Mouse (Mus musculus) kidney, adult 9 months (tissue): ENCODE data around the gene Cyp27b1.

ENCODE experiments used
- DNase-seq: peaks from one replicate; pipeline ENCODE4 v3.0.0; 2022

Cyp27b1 gene

DNA sequence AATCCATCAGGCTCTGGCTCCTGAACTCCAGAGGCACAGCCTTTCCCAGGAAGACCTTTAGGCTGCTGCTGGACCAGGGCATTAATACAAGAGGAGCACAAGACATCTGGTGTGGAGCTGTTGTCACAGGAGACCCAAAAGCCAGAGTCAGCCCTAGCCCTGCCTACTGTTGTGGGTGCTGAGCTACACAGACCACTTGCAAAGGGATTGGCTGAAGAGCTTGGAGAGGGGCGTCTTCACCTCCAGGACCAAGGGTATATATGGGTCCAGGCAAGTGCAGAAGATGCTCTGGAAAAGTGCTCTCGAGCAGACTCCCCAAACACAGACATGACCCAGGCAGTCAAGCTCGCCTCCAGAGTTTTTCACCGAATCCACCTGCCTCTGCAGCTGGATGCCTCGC lies at the start of gene Cyp27b1:
Cyp27b1 (plus strand) TSS at position 297 of the 400 bp plus-strand sequence.
- DNase-seq, result no peak

DNA sequence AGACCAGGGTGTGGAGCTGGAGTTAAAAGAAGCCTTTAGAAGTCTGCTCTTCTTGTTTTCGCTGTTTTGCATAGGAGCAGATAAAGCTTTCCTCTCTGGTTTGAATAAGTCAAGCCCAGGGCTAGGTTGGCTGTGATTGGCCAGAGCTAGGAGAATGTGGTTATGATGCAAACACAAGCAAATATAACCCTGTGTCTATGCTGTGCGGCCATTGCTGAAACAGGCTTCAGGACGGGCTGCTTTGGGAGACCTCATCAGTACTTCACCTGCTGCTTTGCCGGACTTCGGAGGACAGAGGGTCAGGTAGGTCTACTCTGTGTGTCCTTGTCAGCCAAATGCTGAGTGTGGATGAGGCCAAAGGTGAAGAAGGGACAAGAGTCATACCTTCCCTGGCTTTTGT lies 47.5 kb upstream of the Cyp27b1 start, which contains the start of gene Avil:
Avil (plus strand) TSS at position 181 of the 400 bp plus-strand sequence.
- no peak for DNase-seq

DNA sequence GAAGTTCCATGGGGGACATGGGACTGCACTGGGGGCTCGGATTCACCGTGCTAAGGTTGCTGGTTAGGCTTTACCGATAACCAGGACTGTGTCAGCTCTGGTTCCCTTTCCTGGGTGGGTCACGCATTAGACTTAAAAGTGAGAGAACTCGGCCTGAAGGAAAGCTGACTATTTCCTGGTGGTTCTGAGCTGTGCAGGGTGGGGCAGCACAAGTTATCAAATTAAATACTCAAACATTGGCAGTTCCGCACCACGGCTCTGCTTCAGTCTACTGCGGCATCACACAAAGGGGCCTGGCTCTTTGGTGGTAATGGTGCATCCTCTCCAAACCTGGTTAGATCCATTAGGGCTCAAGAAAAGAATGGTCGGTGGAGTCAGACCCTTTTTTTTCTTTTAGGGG lies 46.8 kb upstream of the Cyp27b1 start:
- DNase-seq, result no peak

DNA sequence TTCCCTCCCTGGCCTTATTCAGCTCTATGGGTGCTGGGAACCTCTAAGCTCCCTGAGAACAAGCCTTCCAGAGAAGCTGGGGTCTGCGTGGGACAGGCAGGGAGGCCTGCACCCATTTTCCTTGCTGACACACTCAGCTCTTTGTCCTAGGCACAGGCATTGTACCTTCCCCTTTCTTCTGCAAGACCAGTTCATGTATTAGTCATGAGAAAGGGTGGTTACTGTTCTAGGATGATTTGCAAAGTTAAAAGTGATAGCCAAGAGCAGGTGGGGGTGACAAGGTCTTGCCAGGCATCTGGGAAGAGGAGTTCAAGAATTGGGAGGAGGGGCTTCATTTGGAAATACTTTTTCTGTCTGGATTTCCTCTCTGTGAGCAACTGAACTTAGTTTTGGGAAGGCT lies 46.0 kb upstream of the Cyp27b1 start:
- DNase-seq, result no peak

DNA sequence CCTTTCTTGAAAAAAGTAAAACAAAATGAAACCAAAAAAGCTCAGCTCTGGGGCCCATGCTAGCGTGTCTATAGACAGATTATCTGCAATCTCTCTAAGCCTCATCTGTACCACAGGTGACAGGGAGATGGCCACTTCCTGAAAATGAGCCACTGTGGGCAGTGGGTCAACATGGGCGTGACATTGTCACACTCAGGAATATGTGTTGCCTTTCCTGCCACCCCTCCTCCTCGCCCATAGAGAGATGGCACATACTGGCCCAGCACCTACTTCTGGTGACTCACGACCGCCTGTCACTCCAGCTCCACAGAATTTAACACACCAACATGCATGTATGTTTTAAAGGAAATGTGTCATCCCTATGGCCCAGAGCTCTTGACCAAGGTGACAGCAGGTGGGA lies 45.3 kb upstream of the Cyp27b1 start:
- no peak for DNase-seq

DNA sequence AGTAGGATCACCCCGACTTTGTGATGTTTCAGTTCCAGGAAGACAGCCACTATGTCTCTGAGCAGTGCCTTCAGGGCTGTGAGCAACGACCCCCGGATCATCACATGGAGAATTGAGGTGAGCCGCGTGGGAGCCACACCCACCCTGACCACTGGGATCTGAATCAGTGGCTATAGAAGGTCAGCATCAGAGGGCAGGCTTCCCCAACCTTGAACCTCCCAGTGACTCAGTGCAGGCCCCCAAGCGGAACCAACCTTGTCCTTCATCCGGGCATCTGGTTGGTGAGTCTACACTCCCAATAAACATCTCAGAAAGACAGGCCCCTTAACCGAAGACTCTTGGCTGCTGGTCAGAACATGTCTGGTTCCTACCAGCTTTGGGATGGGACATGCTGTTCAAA lies 44.7 kb upstream of the Cyp27b1 start:
- no peak for DNase-seq

DNA sequence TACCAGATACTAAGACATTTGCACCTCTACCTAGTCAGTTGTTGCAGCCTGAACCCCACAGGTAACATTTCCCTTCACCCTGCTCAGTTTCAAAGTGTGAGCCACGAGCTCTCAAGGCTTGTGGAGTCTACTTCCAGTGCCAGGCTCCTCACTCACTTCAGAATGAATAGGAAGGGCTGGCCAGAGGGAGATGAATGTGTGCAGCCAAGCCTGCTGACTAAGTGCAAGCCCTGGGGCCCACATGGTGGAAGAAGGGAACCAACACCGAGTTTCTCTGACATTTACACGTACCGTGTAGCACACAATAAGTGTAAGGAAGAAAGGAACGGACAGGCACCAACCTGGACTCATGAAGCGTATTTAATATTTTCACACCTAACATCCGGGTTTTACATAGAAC lies 44.2 kb upstream of the Cyp27b1 start:
- DNase-seq, result no peak

DNA sequence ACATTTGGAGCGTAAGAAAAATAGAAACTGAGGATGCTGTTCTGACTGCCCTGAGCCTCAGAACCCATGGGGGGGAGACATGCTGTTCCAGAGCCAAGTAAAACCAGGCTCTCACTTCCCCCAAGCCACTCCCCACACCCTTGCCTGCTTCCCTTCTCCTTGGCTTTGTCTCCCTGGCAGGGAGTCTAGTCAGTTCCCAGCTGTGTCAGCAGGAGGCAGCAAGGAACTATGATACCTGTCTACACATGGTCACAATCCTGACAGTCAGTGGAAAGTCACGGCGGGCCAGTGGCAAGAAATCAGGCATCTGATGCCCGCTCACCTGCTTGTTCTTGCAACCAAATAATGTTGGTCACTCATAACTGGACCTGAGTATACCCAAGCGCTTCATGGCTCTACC lies 31.6 kb upstream of the Cyp27b1 start:
- DNase-seq, result peak; percentile 73

DNA sequence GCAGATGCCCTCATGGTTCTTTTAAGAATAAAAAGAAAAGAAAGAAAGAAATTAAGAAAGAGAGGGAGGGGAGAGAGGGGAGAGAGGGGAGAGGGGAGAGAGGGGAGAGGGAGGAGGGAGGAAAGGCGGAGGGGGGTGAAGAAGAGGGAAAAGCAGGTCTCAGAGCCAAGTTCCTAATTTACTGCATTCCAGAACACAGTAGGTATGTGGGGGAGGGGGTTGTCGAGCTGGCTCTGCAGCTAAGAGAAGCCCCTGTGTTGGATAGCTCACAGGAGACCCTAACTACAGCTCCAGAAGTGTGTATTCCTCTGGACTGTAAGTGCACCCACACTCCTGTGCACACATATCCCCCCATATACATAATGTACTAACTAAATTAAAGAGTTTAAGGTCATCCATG lies 31.0 kb upstream of the Cyp27b1 start:
- DNase-seq, result no peak

DNA sequence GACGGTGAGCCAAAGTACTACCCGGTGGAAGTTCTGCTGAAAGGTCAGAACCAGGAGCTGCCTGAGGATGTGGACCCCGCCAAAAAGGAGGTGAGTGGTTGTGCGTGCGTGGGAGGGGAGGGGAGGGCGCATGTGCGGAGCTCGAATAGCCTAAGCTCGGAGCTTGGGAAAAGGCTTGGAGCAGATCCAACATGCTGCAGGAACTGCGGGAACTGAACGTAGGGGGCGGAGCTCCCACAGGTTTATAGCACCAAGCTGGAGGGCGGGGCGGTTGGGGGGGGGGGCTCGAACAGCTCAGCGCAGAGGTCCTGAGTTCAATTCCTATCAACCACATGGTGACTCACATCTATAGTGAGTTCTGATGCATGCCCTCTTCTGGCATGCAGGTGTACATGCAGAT lies 29.6 kb upstream of the Cyp27b1 start:
- DNase-seq, result no peak

DNA sequence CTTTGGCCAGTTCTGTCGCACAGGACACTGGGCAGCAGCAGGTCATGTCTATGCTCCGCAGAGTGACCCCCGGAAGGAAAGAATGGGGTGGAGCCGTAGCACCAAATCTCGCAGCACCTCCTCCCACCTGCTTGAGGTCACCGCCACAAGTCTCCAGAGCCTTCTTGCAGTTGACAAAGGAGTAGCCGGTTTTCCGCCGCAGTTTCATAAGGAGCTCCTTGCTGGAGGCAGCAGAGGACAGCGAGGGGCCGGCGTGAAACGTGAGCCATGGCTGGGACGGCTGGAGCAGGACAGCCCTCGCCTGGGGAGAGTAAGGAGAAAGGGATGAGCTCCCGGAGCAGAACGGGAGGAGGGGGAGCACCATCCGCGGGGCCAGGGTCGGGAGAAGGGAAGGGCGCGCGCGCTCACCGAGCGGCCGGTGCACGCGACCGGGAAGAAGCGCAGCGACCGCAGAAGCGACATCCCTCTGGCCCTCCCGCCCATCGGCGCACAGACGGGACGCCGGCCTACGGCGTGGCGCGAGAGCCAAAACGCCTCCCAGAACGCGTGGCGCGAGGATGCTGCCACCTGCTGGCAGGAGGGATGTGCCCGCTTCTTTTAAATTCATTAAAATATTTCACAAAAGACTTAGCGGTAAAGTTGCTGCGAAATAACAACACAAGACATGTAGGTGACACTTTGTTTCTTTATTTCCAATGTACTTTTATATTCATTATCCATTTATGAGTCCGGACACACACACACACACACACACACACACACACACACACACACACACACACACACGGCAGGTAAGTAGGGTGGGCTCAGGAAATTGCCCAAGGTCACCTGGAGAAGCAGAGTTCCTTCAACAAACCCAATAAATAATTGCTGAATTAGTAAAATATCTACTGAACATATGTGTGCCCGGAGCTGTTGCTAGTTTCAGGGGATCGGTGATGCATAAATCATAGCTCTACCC lies 17.4 kb upstream of the Cyp27b1 start, which contains the start of gene Tsfm:
Tsfm (minus strand) TSS at position 505 of the 961 bp plus-strand sequence.
- peak; percentile 91 for DNase-seq

DNA sequence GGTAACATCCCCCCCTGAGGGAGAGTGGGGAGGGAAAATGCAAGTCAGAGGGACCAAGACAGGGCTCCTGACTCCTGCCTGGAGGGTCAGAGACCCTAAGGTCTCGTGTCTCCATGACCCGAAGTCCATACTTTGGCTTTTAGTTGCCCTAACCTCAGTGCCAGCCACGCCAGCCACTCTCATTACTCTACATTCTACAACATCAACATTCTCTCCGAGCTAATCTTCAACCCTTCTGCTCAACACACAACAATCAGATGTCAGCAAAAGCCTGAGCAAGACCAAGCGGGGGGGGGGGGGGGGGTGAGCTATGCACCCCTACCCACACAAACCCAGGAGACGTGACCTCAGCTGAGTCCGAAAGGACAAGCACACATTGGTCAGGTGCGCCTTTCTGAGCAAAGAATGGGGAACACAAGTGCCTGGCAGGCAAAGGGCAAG lies 14.7 kb upstream of the Cyp27b1 start:
- peak; percentile 90 for DNase-seq

DNA sequence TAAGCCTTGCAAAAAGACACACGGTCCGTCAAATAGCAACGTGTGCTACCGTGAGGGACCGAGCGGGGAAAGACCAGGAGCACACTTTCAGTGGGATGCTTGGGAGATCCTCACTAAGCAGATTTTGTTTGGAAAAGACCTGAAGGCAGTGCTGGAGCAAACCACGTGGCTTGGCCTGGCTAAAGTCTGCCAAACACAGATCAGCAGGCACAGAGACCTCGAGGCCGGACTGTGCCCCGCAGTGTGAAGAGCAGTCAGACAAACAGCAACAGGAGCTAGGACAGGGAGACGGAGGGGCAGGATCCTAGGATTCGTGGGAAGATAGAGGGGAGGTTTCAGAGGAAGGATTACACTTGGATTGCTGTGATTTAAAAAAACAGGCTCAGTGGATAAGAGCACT lies 11.8 kb upstream of the Cyp27b1 start:
- peak; percentile 91 for DNase-seq

DNA sequence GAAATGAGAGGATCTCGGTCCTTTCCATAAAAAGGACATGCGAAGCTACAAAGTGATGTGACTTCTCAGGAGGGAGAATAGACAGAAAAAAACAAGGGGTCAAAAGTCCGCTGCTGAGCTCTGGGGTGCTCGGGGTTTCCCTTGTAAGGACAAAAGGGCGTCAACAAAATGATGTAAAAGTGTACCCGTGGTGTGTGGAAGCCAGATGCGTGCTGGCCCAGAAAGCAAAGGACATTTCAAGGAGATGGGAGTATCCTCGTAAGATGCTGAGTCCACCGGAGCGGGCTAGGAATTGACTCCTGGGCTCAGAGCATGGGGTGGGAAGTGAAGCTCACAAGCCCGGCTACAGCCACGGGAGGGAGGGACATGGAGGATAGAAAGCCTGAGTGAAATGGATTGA lies 10.4 kb upstream of the Cyp27b1 start:
- DNase-seq, result peak; percentile 81

DNA sequence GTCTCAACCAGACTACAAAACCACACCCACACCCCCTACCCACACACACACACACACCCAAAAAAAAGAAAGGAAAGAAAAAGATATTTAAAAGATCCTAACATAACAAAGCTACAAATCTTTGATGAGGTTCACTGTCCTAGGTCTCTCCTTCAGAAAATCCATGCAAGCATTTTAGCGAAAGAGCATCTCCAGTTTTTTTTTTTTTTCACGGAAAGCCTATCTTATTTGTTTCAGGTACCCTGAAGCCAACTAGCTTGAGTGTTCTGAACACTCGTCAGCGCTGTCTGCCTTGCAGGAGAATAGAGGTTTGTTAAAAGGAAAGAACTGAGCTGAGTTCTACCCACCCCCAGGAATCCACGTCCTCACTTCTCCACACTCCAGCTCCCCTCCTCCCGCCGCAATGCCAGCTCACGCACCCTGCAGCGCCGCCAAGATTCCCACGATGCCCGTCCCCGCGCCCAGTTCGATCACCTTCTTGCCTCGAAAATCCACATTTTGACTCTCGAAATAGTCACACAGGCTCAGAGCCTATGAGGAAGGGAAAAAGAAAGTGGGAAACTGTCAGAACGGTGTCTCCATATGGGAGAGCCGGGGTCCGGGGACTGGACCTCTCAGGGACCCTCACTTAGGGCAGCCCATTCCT lies 7.4 kb upstream of the Cyp27b1 start:
- no peak for DNase-seq

DNA sequence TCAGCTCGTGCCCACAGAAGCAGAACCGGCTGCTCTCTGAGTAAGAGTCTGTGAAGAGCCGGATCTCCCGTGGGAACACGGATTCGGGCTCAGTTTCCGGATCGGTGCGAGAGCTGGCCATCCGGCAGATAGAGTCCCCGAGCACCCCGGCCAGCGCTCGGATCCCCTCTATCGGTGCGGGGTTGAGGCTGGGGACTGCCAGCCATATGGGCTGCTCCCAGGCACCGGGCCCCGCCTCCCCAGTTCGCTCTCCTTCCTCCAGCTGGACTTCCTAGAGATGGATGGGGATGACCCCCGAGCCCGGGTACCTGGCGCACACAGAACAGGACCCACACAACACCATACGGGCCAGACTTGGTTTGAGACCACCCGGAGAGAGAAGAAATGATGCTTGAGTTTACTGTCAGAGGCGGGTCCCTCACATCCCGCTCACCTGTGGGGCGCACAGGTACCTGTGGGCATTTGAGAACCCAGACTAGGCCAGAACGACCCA lies 6.7 kb upstream of the Cyp27b1 start, which contains the start of the genes Mettl1 and Eef1akmt3:
Mettl1 (plus strand) TSS at position 141 of the 493 bp plus-strand sequence.
Eef1akmt3 (minus strand) TSS at position 240 of the 493 bp plus-strand sequence.
- peak; percentile 57 for DNase-seq

DNA sequence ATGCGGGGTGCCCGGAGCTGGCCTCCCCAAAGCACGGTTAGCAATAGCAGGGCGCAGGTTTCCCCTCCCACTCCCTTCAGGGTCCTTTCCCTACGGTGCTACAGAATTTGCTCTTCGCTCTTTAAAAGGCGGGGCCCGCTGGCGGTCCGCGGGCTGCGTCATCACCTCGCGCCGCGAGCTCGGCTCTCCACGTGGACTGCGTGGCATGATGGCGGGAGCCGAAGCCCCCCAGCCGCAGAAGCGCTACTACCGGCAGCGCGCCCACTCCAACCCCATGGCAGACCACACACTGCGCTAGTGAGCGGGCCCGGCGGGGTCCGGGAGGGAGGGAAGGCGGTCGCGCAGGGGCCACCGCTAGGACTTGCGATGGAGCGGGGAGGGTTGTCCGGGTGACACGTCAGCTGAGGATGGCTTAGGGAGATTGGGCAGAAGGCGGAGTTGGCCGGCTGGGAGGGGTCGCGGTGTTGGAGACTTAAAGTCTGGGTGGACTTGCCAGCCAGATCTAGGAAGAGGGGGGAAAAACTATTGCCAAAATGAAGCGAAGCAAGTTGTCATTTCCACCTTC lies 6.2 kb upstream of the Cyp27b1 start:
- DNase-seq, result peak; percentile 91

DNA sequence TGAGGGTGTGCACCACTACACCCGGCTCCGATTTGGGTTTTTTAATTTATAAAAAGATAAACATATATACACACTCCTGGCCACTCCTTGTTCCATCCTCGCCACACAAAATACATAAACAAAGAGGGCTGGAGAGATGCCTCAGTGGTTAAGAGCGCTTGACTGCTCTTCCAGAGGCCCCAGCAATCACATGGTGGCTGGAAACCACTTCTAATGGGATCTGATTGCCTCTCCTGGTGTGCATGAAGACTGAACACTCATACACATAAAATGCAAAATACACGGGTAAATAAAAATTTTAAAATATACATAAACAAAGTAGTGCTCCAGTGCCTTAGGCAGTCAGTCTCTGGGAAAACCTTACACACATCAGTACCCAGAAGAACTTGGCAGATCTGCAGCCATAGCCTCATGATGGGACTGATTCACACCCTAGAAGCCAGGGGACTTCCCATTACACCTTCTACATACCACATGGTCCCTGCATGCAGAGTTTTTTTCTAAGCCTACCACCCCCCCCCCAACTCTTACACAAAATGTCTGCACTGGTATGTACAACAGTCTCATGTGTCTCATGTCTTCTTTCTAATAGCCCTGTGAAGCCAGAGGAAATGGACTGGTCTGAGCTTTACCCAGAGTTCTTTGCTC lies 5.5 kb upstream of the Cyp27b1 start:
- DNase-seq, result no peak

DNA sequence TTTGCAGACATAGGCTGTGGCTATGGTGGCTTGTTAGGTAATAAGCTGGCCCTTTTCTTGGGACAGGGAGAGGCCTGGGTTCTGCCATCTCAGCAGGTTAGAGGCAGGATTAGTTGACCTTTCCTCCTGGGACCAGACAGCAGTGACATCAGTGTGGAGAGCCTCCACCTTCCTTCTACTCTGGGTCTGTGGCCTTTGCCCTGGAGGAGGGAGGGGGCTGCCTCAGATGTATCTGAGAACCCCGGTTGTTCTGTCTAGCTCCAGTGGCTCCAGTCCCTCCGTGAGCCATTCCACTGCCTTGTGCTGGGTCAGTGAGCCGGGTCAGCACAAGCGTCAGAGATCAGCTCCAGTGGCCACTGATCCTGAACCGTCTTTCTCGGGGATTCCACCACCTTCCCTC lies 4.9 kb upstream of the Cyp27b1 start:
- DNase-seq, result peak; percentile 96

DNA sequence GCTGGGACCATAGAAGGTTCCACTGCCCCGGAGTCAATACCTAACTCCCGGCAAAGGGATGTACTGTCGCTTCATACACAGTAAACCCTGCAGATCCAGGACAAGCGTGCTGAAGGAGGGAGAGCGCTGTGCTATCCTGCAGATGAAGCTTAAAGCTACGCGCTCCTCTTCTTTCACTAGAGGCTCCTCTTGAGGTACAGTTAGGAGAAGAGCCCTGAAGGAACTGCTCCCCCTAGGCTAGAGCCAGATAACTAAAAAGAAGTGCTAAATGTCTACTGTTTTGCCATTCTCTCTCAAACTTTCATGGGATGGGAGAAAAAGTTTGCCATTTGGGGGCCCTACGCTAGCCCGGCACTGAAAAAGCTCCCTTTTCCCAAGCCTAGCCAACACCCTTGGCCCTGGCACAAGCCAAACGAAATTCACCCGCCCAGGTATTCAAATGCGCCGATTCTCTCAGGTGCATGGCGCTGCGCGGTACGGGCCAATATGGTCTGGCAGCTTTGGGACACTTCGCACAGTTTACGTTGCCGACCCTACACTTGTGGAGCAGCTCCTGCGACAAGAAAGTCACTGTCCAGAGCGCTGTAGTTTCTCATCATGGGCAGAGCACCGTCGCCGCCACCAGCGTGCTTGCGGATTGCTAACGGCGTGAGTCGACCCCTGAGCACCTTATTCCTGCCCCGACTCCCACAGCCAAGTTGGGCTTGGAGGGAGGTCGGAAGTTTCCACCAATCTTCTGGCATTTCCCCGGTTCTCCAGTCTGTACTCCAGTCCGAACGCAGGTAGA lies 751 bp downstream of the Cyp27b1 start:
- DNase-seq, result no peak

DNA sequence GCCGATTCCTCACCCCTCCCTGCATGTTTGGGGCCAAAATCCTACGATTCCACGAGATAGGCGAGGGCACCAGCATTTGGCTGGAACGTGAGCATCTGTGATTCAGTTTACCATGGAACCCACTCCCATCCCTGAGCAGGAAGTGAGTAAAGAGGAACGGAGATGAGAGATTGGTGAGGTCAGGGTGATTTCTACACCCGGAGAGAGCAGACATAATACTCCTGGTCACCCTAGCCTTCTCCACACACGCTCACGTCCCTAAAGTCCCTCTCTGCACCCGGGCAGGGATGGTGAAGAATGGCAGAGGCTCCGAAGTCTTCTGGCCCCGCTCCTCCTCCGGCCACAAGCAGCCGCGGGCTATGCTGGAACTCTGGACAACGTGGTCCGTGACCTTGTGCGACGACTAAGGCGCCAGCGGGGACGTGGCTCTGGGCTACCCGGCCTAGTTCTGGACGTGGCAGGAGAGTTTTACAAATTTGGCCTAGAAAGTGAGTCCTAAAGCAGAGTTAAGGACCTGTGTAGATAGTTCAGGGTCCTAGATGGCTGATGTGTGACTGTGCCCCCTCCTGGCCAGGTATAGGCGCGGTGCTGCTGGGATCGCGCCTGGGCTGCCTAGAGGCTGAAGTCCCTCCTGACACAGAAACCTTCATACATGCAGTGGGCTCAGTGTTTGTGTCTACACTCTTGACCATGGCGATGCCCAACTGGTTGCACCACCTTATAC lies 1.5 kb downstream of the Cyp27b1 start:
- peak; percentile 53 for DNase-seq
